Mouse (Mus musculus): ENCODE data around the gene Tes3-ps.

The Tes3-ps gene

DNA sequence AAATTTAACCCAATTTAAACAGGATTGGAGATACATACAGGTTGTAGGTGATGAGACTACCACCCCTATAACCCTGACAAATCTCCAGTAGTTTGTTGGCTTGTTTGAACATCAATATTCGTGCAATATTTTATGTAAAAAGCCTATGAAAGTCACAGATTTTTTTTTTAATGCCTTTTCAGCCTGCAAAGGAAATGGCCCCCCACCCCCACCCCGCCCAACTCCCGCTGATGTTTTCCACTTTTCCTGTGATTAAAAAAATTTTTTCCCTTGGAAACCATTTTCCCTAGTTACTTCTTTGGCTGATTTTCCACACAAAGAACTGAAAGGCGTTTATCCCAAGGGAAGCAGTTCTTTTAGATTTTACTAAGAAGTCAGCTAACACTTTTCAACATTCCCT is 11.4 kb downstream of the Tes3-ps start, which contains the start of gene Ecm2:
Gene Ecm2 (plus strand): TSS at position 301 of the 400 bp plus-strand sequence.
- DNase-seq (ENCODE audit: low read depth, low spot score), result no peak

- DNase-seq (ENCODE audit: low read depth, low spot score), result no peak
Observed at GRCm38 (mm10) chr13:49505776-49506175, 12.7 kb downstream of the Tes3-ps start.

- DNase-seq (ENCODE audit: low read depth, low spot score), result no peak
Observed at GRCm38 (mm10) chr13:49507176-49507575, 14.1 kb downstream of the Tes3-ps start.

GRCm38 (mm10) chr13:49518761-49519160 is 25.6 kb downstream of the Tes3-ps start:
- DNase-seq (ENCODE audit: low read depth, low spot score), result no peak

DNA sequence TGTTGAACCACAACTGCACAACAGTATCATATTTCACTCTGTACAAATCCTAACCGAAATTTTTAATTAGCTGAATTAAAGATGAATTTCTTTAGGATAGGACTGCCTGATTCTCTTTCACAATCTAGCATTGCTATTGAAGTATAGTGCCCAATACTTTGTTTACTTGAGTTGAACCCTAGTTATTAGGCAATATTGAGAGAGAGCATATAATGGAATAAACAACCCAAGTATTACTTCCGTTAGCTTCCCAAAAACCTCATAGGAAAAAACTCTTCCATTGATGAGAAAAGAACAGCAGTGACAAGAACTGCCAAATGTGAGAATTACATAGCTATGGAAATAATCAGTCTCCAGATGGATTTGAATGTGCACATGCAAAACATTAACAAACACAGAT is 33.1 kb downstream of the Tes3-ps start:
- DNase-seq (ENCODE audit: low read depth, low spot score), result no peak

DNA sequence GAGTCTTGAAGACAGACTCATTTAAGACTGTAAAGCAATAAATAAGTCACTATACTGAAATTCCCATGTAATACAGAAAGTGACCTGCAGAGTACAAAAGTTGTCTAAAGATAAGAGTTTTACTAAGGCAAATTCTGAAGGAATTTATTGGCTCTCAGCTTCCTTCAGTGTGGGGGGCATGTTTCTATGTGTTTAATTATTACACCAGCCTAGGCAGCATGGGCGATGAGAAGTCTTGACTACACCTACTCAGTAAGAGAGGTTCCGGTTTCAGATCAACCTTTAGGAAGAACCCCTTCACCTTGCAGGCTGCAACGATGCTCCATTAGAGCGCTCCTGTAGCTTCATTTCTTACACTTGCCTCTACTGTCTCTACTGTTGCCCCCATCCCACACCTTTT is 37.5 kb downstream of the Tes3-ps start:
- no peak for DNase-seq (ENCODE audit: low read depth, low spot score)

- DNase-seq (ENCODE audit: low read depth, low spot score), result no peak
Observed at GRCm38 (mm10) chr13:49536946-49537345, 43.8 kb downstream of the Tes3-ps start.

GRCm38 (mm10) chr13:49538693-49539092 is 45.6 kb downstream of the Tes3-ps start:
- no peak for DNase-seq (ENCODE audit: low read depth, low spot score)

DNA sequence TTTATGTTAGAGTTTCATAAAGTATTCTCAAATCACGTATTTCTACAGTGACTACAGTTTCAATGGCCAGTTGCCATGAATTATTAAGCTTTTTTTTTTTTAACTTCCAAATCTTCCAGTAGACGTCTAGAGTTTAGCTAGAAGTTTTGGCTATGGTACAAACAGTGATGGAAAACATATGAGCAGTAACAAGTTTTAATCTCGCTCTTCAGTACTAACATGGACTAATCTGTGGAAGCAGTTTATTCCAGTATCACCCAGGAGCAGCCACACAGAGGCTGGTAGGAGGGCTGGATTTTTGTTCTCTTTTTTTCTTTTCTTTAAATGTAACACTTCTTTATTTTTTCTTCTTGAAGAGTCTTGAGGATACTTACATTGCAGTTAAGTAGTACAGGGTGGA is 51.2 kb downstream of the Tes3-ps start, which contains the start of gene Aspn:
Gene Aspn (plus strand): TSS at position 165 of the 400 bp plus-strand sequence.
- no peak for DNase-seq (ENCODE audit: low read depth, low spot score)

DNA sequence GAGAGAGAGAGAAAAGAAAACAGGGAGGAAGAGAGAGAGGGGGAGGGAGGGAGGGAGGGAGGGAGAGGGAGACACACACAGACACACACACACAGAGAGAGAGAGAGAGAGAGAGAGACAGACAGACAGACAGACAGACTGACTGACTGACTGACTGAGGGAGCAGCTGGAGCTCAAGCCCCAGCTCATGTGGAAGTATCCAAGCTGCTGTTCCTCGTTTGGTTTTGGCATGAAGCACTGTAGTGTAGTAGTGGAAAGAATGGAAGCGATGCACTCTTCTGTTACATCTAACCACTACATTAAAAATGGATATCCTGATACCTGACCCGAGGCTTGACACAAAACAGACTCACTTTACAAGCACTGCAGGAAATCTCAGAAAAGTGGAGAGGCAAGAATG is 52.5 kb downstream of the Tes3-ps start:
- no peak for DNase-seq (ENCODE audit: low read depth, low spot score)
